Mouse (Mus musculus): ENCODE measurements around the gene Slc39a9. TPM values are rescaled to one million over a fixed set of nuclear protein-coding genes. Genes with fewer than 3 reads are reported as not detected.

Slc39a9 gene
- polyA plus RNA-seq, 1 experiment from 2014 or later: 24.4 TPM

Other genes with a start within 250 kb of the Slc39a9 start
- gene Dcaf5, start 207.3 kb upstream of the Slc39a9 start, polyA plus RNA-seq (2016; fragmentation: Nextera tagmentation; extraction: Ambion mirVana): 12.1 and 12.8 TPM in 2 replicates
- gene Exd2, start 180.8 kb upstream of the Slc39a9 start, polyA plus RNA-seq (2016; fragmentation: Nextera tagmentation; extraction: Ambion mirVana): 36.0 and 40.6 TPM in 2 replicates
- gene Galnt16, start 125.6 kb upstream of the Slc39a9 start, polyA plus RNA-seq (2016; fragmentation: Nextera tagmentation; extraction: Ambion mirVana): 17.7 and 18.9 TPM in 2 replicates
- 467 and 523 TPM in 2 replicates for gene Erh, start 458 bp downstream of the Slc39a9 start, polyA plus RNA-seq (2016; fragmentation: Nextera tagmentation; extraction: Ambion mirVana)
- 0.80 and 1.5 TPM in 2 replicates for gene Plekhd1, start 48.7 kb downstream of the Slc39a9 start, polyA plus RNA-seq (2016; fragmentation: Nextera tagmentation; extraction: Ambion mirVana)
- 1.5 and 2.4 TPM in 2 replicates for gene Ccdc177, start 116.8 kb downstream of the Slc39a9 start, polyA plus RNA-seq (2016; fragmentation: Nextera tagmentation; extraction: Ambion mirVana)
- 15.6 and 15.9 TPM in 2 replicates for gene Susd6, start 146.6 kb downstream of the Slc39a9 start, polyA plus RNA-seq (2016; fragmentation: Nextera tagmentation; extraction: Ambion mirVana)